Mouse (Mus musculus): ENCODE results near the gene Mtmr11. TPM values are rescaled to one million over a fixed set of nuclear protein-coding genes. Genes with fewer than 3 reads are reported as not detected.

The Mtmr11 gene
- total and polyA plus RNA-seq, 2 experiments from 2014 or later, result 6.9 to 18.9 TPM

DNA sequence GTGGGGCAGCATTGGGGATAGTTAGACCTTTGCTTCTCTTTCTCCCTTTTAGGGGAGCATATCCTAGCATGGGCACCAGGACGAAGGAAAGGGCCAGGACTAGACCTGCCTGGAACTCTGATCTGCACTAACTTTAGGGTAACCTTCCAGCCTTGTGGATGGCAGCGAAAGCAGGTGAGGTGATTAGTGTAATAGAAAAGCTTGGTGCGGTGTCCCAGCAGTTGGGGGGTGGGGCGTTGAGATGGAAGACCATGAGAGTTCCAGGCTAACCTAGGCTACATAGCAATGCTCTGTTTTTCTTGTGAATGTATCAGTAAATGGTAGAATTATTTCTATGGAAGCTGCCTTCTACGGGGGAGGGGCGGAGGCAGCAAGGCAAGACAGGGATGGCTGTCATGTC, 1.2 kb downstream of the Mtmr11 start:
- no peaks in the 10 kb centered on the region for H3K27me3 ChIP-seq (ENCODE audit: control insufficient read depth, insufficient read depth, low read length)
- no peak overlapping the region for H3K4me2 ChIP-seq (ENCODE audit: low read depth, low read length)
- no peak overlapping the region for H3K4me3 ChIP-seq (ENCODE audit: low read depth, low read length)
- WGBS, result 85% methylated on average over 6 of the region's 6 CpGs
- TF ChIP-seq EP300 (IDR thresholded peaks at IDR 0.05; ENCODE audit: low read depth) (no peak), CTCF (IDR thresholded peaks at IDR 0.05; ENCODE audit: low read depth) (no peak)
- DNase-seq (ENCODE audit: low spot score) (no peak), ATAC-seq (ENCODE audit: insufficient read depth, low read depth) (no peak)
- H3K27ac ChIP-seq (ENCODE audit: low read depth), result no peak overlapping the region
- H3K9ac ChIP-seq (replicated peaks; ENCODE audit: low read depth, low read length), result no peak overlapping the region
- H3K9me3 ChIP-seq (replicated peaks; ENCODE audit: control insufficient read depth, low read length), result no peaks in the 10 kb centered on the region
- H3K4me1 ChIP-seq (ENCODE audit: control insufficient read depth, insufficient read depth), result peaks cover 20% of the 10 kb centered on the region; the same call in 1 of the 2 replicates
- H3K36me3 ChIP-seq (replicated peaks; ENCODE audit: control insufficient read depth, insufficient read depth, low read length), result no peaks in the 10 kb centered on the region

DNA sequence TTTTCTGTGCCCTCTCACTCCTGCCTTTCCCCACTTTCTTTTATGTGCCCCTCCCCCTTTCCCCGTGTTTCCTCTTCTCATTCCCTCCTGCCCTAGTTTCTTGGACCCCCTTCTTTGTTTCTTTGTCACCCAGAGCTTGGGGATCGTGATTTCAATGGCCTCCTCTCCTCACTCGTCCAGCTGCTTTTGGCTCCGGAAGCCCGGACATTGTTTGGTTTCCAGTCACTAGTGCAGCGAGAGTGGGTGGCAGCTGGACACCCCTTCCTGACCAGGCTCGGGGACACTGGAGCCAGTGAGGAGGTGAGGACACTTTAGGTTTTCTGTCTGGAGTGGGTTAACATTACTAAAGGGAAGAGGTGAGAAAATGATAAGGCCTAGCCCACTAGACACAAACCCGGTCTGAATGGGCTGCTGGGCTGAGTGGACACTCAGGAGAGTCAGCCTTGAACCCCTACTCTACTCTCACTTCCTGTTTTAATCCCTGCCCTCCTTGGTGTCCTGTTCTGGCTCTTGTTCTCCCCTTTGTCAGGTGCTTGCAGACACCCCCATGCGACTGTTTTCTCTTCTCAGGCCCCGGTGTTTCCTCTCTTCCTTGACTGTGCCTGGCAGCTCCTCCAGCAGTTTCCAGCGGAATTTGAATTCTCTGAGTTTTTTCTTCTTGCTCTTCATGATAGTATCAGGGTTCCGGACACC, 6.8 kb downstream of the Mtmr11 start:
- peak overlapping the region; percentile 47 for H3K27ac ChIP-seq (ENCODE audit: low read depth)
- no peak for TF ChIP-seq CTCF (IDR thresholded peaks at IDR 0.05; ENCODE audit: low read depth)
- TF ChIP-seq EP300 (IDR thresholded peaks at IDR 0.05; ENCODE audit: low read depth), result no peak
- no peak overlapping the region for H3K9ac ChIP-seq (replicated peaks; ENCODE audit: low read depth, low read length)
- WGBS, result 48% methylated on average over 12 of the region's 12 CpGs
- no peak overlapping the region for H3K4me3 ChIP-seq (ENCODE audit: low read depth, low read length)
- no peaks in the 10 kb centered on the region for H3K27me3 ChIP-seq (ENCODE audit: control insufficient read depth, insufficient read depth, low read length)
- no peaks in the 10 kb centered on the region for H3K36me3 ChIP-seq (replicated peaks; ENCODE audit: control insufficient read depth, insufficient read depth, low read length)
- no peak for DNase-seq (ENCODE audit: low spot score)
- peaks cover 22% of the 10 kb centered on the region for H3K4me1 ChIP-seq (ENCODE audit: control insufficient read depth, insufficient read depth)
- H3K9me3 ChIP-seq (replicated peaks; ENCODE audit: control insufficient read depth, low read length), result no peaks in the 10 kb centered on the region
- ATAC-seq (ENCODE audit: insufficient read depth, low read depth), result no peak
- H3K4me2 ChIP-seq (ENCODE audit: low read depth, low read length), result peak overlapping the region; percentile 17; the same call in 1 of the 2 replicates

- TF ChIP-seq EP300 (IDR thresholded peaks at IDR 0.05; ENCODE audit: low read depth) (no peak), CTCF (IDR thresholded peaks at IDR 0.05; ENCODE audit: low read depth) (no peak)
- H3K27me3 ChIP-seq (ENCODE audit: control insufficient read depth, insufficient read depth, low read length), result no peaks in the 10 kb centered on the region
- H3K4me1 ChIP-seq (ENCODE audit: control insufficient read depth, insufficient read depth), result peaks cover 22% of the 10 kb centered on the region
- DNase-seq (ENCODE audit: low spot score), result no peak
- no peak overlapping the region for H3K9ac ChIP-seq (replicated peaks; ENCODE audit: low read depth, low read length)
- WGBS, result 78% methylated on average over 4 of the region's 4 CpGs
- H3K27ac ChIP-seq (ENCODE audit: low read depth), result peak overlapping the region; percentile 100
- ATAC-seq (ENCODE audit: insufficient read depth, low read depth), result no peak
- H3K4me3 ChIP-seq (ENCODE audit: low read depth, low read length), result no peak overlapping the region
- no peak overlapping the region for H3K4me2 ChIP-seq (ENCODE audit: low read depth, low read length)
- H3K9me3 ChIP-seq (replicated peaks; ENCODE audit: control insufficient read depth, low read length), result no peaks in the 10 kb centered on the region
- H3K36me3 ChIP-seq (replicated peaks; ENCODE audit: control insufficient read depth, insufficient read depth, low read length), result peaks cover 14% of the 10 kb centered on the region
These were observed 8.5 kb downstream of the Mtmr11 start for GRCm38 (mm10) chr3:96170276-96170675.

- H3K9me3 ChIP-seq (replicated peaks; ENCODE audit: control insufficient read depth, low read length), result no peaks in the 10 kb centered on the region
- peak overlapping the region; percentile 87 for H3K4me3 ChIP-seq (ENCODE audit: low read depth, low read length)
- peaks cover 21% of the 10 kb centered on the region for H3K36me3 ChIP-seq (replicated peaks; ENCODE audit: control insufficient read depth, insufficient read depth, low read length)
- H3K27ac ChIP-seq (ENCODE audit: low read depth), result peak overlapping the region; percentile 100
- H3K27me3 ChIP-seq (ENCODE audit: control insufficient read depth, insufficient read depth, low read length), result no peaks in the 10 kb centered on the region
- peak overlapping the region; percentile 84 for H3K9ac ChIP-seq (replicated peaks; ENCODE audit: low read depth, low read length)
- H3K4me2 ChIP-seq (ENCODE audit: low read depth, low read length), result peak overlapping the region; percentile 82
- no peak for TF ChIP-seq EP300 (IDR thresholded peaks at IDR 0.05; ENCODE audit: low read depth)
- no peak for TF ChIP-seq CTCF (IDR thresholded peaks at IDR 0.05; ENCODE audit: low read depth)
- WGBS, result 41% methylated on average over 10 of the region's 10 CpGs
- no peak for ATAC-seq (ENCODE audit: insufficient read depth, low read depth)
- no peak for DNase-seq (ENCODE audit: low spot score)
- H3K4me1 ChIP-seq (ENCODE audit: control insufficient read depth, insufficient read depth), result peaks cover 22% of the 10 kb centered on the region
These were observed 9.3 kb downstream of the Mtmr11 start for GRCm38 (mm10) chr3:96170976-96171545.

- no peaks in the 10 kb centered on the region for H3K9me3 ChIP-seq (replicated peaks; ENCODE audit: control insufficient read depth, low read length)
- no peak for DNase-seq (ENCODE audit: low spot score)
- H3K36me3 ChIP-seq (replicated peaks; ENCODE audit: control insufficient read depth, insufficient read depth, low read length), result peaks cover 27% of the 10 kb centered on the region
- H3K27me3 ChIP-seq (ENCODE audit: control insufficient read depth, insufficient read depth, low read length), result no peaks in the 10 kb centered on the region
- peak overlapping the region; percentile 82 for H3K4me2 ChIP-seq (ENCODE audit: low read depth, low read length)
- H3K27ac ChIP-seq (ENCODE audit: low read depth), result peak overlapping the region; percentile 100
- peak overlapping the region; percentile 84 for H3K9ac ChIP-seq (replicated peaks; ENCODE audit: low read depth, low read length)
- 16% methylated on average over 18 of the region's 18 CpGs for WGBS
- peaks cover 22% of the 10 kb centered on the region for H3K4me1 ChIP-seq (ENCODE audit: control insufficient read depth, insufficient read depth)
- TF ChIP-seq EP300 (IDR thresholded peaks at IDR 0.05; ENCODE audit: low read depth) (no peak), CTCF (IDR thresholded peaks at IDR 0.05; ENCODE audit: low read depth) (no peak)
- peak overlapping the region; percentile 87 for H3K4me3 ChIP-seq (ENCODE audit: low read depth, low read length)
- peak; percentile 7; the same call in 1 of the 2 replicates for ATAC-seq (ENCODE audit: insufficient read depth, low read depth)
These were observed 9.9 kb downstream of the Mtmr11 start for GRCm38 (mm10) chr3:96171583-96172196.

Measured in heart, postnatal 0 days (tissue).